Mouse (Mus musculus) left cerebral cortex, postnatal 25 days (tissue): Measurements from ENCODE around the gene Gabbr2. TPM values are rescaled to one million over a fixed set of nuclear protein-coding genes. Genes with fewer than 3 reads are reported as not detected.
A peak's percentile ranks its signal among the peaks of the same experiment; 100 is the strongest.

ENCODE experiments used
- DNase-seq, 2 experiments: peaks; one replicate each; pipeline ENCODE4 v3.0.0; 2022; ENCODE audit warnings: low spot score in 2 of 2, mixed read lengths in 1 of 2
- intact Hi-C: fragments of 180-260 bp; cut with DNase I; formaldehyde crosslinking; loops from one replicate; pipeline ENCODE4 v1.15.1; 2025
- total RNA-seq, 2 experiments: library from RNA; stranded (reverse); gene quantifications; 2 replicates each; pipeline ENCODE4 v1.2.3; 2021

The Gabbr2 gene
- total RNA-seq, 2 experiments from 2014 or later: 270 to 276 TPM

DNA sequence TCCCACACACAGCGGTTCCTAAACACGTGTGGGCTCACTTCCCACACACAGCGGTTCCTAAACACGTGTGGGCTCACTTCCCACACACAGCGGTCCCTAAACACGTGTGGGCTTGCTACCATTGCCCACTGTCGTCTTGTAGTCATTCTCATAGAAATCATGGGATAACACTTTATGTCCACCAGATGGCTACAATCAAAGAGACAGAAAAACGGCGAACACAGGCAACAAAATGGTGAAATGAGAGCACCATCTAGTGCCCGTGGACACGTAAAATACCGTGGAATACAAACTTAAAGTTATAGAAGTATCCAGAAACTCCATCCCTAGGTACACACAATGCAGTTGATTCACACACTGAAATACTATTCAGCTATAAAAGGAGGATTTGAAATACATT is 285.9 kb downstream of the Gabbr2 start:
- DNase-seq: no peak

GRCm38 (mm10) chr4:46703146-46703545 is 288.5 kb downstream of the Gabbr2 start:
- no peak for DNase-seq
- intact Hi-C loops: no loop called here

More for the DNA sequence above, 285.9 kb downstream of the Gabbr2 start:
- intact Hi-C loops: no loop called here

DNA sequence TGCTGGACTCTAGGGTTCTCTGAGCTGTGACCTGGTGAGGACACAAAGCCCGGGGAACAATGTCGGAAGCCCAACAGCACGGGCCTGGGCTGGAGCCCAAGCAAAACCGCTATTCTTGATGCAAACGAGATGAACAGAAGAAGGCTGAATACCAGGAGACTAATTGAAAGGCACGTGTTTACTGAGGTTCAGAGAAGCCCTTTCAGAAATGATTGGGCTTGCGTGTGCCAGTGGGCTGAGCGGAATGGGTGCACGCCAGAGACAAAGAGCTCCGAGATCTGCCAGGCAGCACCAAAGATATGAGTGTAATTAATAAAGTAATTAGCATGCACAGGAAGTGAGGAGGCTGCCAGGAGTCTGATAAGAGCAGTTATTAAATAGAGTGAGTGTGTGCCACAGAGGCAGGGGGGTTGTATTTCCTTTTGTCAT is 291.4 kb downstream of the Gabbr2 start:
- intact Hi-C loops: no loop called here

DNA sequence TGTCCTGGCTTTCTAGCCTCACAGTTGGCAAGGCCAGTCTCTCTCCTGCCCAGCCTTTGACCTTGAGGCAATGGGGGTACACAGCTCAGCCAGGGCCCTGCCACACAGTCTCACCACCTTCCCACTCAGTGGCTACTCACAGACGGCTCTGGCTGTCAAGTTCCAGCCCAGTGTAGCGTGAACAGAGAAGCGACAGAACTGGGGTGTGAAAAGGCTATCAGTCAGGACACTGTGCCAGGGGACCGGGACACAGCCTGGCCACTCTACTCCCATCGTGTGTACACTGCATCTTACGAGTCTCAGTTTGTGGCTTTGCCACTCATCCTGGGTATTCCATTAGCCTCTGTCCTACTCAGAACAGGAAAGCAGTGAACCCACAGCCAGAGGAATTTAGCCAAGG is 295.2 kb downstream of the Gabbr2 start:
- no peak for DNase-seq
- intact Hi-C loops: no loop called here

More for the DNA sequence above, 291.4 kb downstream of the Gabbr2 start:
- no peak for DNase-seq

- intact Hi-C loops: no loop called here
- no peak for DNase-seq
These were observed 301.1 kb downstream of the Gabbr2 start for GRCm38 (mm10) chr4:46690565-46690964.

- DNase-seq: no peak
- intact Hi-C loops: no loop called here
These were observed 301.7 kb downstream of the Gabbr2 start for GRCm38 (mm10) chr4:46690023-46690420.

DNA sequence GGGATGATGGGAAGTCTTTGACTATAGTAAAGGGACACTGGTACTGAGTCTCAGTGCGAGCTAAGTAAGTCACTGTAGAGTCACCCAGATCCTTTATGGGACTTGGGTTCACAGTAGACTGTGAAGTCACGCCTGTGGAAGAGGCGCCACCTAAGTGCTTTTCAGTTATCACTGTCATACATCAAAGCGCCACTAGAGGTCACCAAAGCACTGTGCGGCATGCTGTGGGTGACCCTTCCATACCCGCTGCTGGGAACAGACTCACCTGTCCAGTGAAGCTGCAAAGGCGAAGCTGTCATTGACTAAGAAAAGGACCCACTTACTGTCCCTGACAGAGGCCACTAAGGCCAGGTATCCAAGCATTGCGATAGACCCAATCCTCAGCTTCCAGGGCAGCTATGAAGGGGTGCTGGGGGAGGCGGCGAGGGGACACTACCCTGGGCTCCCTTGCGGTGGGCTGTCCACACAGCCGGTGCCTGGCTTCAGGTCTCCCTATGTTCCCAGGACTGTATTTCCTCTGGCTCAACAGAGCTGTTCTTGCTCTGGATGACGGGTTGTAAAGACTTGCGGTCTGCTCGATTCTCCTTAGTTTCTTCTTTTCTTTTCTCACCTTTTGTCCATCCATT is 302.2 kb downstream of the Gabbr2 start:
- intact Hi-C loops: loop anchor here (1.0 kb wide), 2 partner anchors 331 to 348 kb away; no protein-coding TSS in a partner anchor
- DNase-seq: peak; percentile 82 to 87

GRCm38 (mm10) chr4:46688213-46688832 is 303.4 kb downstream of the Gabbr2 start:
- intact Hi-C loops: no loop called here
- no peak for DNase-seq

DNA sequence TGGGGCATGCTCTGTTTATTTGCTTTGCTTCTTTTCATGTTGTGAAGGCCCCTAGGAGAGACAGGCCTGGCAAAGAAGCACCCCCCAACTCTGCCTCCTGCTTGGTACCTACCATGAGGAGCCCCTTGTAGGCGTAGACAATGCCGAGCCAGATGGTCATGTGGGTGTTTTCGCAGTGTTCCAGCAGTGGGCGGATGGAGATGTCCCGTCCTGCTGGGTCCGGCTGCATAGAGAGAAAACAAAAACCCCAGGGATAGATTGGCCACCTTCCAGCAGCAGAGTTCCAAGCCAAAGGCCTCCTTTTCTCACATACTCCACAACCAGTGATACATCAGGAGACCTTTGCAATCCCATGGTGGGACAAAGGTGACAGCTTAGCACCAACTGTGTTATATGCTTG is 307.5 kb downstream of the Gabbr2 start:
- intact Hi-C loops: no loop called here

GRCm38 (mm10) chr4:46676646-46677045 is 315.0 kb downstream of the Gabbr2 start:
- intact Hi-C loops: no loop called here
- DNase-seq: no peak

More for the DNA sequence above, 307.5 kb downstream of the Gabbr2 start:
- peak; percentile 81 to 96 for DNase-seq

GRCm38 (mm10) chr4:46675992-46676391 is 315.7 kb downstream of the Gabbr2 start:
- intact Hi-C loops: no loop called here
- DNase-seq: no peak

- no peak for DNase-seq
- intact Hi-C loops: no loop called here
These were observed 316.3 kb downstream of the Gabbr2 start for GRCm38 (mm10) chr4:46675272-46675785.

- DNase-seq: no peak
- intact Hi-C loops: no loop called here
These were observed 323.1 kb downstream of the Gabbr2 start for GRCm38 (mm10) chr4:46668620-46669019.

DNA sequence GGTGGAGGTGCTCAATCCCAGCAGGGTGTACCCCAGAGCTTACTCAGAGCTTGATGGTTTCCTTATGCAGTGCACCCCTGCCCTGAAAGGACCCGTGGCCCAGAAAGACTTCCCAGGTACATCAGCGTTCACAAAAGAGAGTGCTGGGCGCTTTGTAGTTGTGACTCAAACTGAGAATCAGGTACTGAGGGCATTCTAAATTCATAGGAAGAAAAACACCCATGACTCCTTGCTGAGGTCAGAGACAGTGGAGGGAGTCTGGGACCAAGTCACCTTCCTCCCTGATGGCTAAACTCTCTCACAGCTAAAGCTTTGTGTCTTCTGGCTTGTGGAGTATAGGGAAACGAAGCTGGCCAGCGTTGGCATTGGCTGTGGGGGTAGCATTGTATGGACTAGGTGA is 325.3 kb downstream of the Gabbr2 start:
- intact Hi-C loops: no loop called here
- DNase-seq: no peak

DNA sequence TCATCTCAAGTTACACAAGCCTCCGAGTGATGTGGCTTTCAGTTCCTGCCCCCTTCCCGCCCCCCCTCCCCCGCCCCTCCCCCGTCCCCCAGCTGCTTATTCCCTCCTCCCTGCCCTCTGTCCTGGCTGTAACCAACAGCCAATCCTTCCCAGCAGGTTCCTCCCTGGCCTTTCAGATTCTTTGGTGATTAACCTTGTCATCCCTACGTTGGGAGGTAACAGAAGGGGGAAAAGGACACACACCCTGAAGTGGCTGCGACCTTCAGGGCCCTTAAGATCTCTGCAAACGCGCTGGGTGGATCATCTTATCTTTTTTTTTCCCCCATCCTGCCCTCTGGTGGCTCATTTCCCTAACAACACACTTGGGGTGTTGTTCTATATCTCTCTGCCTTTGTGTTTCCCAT is 326.3 kb downstream of the Gabbr2 start:
- intact Hi-C loops: no loop called here
- no peak for DNase-seq

DNA sequence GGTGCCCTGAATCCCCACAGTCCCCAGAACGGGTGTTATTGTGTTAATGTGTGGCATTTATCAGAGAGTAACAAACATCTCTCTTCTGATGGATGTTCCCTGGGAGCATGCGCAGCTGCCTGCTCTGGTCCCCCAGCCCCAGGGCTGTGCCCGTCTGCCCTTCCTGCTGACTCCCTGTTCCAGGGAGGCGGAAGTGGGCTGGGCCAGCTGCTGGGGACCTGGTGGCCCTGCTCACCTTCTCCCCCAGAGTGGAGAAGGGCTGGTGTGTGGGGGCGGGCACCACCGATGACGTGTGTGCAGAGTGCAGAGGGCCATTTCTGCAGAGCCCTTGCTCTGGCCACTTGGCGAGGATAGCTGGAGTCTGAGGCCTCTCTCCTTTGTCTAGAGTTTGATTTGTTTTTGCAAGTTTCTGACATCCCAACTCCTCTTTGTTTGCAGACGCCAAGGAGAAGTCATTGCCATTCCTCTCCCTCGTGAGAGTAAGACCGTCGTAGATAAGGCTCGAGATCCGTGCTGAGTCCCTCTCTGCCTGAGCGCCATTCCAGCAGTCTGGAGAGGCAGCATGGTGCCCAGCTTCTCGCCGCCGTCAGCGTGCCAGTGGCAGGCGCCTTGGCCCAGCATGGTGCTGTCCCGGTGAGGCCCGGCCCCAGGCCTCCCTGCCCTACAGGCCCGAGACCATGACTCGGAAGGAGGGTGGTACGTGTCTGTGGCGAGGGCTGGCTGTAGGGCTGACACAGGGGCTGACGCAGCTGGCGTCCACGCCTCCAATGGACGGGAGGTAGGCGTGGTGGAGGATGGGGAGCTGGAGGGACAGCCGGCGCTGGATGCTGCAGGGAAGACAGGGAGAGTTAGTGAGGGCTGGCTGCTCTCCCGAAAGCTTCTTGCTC is 327.3 kb downstream of the Gabbr2 start:
- intact Hi-C loops: no loop called here
- peak in 1 of 2 experiments; percentile 72 for DNase-seq

DNA sequence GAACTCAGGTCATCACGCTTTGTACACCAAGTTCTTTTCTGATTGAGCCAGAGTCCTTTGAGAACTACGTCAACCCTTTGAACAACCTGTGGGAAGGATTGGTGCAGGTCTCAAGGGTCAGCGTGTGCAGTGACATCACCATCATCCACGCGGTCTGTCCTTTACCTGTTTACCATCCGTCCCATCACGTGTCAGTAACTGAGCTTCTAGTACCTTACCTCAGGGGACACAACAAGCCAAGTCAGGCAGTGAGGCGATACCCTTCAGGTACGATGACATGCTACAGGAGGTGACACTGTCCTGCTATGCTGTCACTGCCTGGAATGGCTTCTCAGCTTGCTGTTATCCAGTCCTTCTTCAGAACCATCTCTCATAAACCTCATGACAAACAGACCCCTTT is 330.2 kb downstream of the Gabbr2 start:
- intact Hi-C loops: no loop called here
- DNase-seq: no peak

- intact Hi-C loops: no loop called here
- DNase-seq: no peak
These were observed 332.7 kb downstream of the Gabbr2 start for GRCm38 (mm10) chr4:46658946-46659345.

DNA sequence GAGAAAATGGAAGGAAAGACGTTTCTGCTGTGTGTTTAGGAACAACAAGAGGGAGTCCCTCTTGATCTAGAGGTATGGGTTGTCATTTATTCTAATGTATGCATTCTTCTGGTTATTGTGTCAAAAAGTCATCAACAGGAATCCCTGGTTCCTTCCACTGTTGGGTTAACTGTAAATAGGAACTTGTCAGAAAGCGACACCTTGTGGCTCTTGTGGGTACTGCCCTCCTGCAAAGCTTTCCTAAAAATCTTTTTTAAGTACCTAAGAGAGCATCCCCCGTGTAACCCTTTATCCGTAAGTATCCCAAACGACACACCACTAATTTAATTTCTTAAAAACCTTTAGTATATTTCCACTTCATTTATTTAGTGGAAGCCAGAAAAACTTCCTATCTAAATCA is 334.6 kb downstream of the Gabbr2 start:
- intact Hi-C loops: loop anchor here (1.0 kb wide), 1 partner anchor 46 kb away; no protein-coding TSS in a partner anchor
- peak; percentile 68 to 89 for DNase-seq

DNA sequence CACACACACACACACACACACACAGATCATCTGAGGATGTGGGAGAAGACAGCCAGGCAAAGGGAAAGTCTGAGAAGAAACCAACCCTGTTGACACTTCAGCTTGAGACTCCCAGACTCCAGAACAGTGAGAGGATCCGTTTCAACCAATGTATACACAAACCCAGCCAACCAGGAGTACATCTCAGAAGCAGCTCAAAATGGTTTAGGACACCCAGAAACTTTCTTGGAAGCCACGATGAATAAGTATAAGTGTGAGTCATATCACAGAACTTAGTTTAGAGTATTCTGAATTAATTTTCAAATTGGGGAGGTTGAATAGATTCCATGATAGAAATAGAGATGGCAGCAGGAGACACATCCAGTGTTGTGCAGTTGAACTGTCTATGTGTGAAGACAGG is 335.7 kb downstream of the Gabbr2 start:
- intact Hi-C loops: no loop called here
- DNase-seq: peak in 1 of 2 experiments; percentile 73
